Mouse (Mus musculus): ENCODE results near the gene Nipal1. TPM values are rescaled to one million over a fixed set of nuclear protein-coding genes. Genes with fewer than 3 reads are reported as not detected.

Nipal1 gene
- polyA plus RNA-seq, 1 experiment from 2014 or later, result 7.1 TPM

GRCm38 (mm10) chr5:72646131-72646530 is 1.5 kb upstream of the Nipal1 start:
- no peak for DNase-seq
- H3K27me3 ChIP-seq, result peaks cover 34% of the 10 kb centered on the region

GRCm38 (mm10) chr5:72646996-72647395 is 599 bp upstream of the Nipal1 start:
- Histone ChIP-seq H3K27me3 (peaks cover 34% of the 10 kb centered on the region), H3K4me2 (peak overlapping the region; percentile 80), H3K27ac (no peak overlapping the region), H3K9ac (no peak overlapping the region), H3K9me3 (replicated peaks) (no peaks in the 10 kb centered on the region), H3K36me3 (no peaks in the 10 kb centered on the region), H3K4me1 (replicated peaks) (peaks cover 16% of the 10 kb centered on the region), H3K4me3 (replicated peaks) (peak overlapping the region; percentile 59)
- ATAC-seq (ENCODE audit: low read depth) (no peak), DNase-seq (no peak)
- WGBS (ENCODE audit: insufficient replicate concordance), result 28% methylated on average over 10 of the region's 10 CpGs

More at GRCm38 (mm10) chr5:72646131-72646530, 1.5 kb upstream of the Nipal1 start:
- no peak overlapping the region for H3K9ac ChIP-seq
- no peak overlapping the region for H3K4me3 ChIP-seq (replicated peaks)
- no peaks in the 10 kb centered on the region for H3K9me3 ChIP-seq (replicated peaks)
- no peaks in the 10 kb centered on the region for H3K36me3 ChIP-seq
- 31% methylated on average over 10 of the region's 10 CpGs for WGBS (ENCODE audit: insufficient replicate concordance)
- no peak for ATAC-seq (ENCODE audit: low read depth)
- H3K4me2 ChIP-seq, result no peak overlapping the region
- H3K27ac ChIP-seq, result no peak overlapping the region
- peaks cover 16% of the 10 kb centered on the region for H3K4me1 ChIP-seq (replicated peaks)

DNA sequence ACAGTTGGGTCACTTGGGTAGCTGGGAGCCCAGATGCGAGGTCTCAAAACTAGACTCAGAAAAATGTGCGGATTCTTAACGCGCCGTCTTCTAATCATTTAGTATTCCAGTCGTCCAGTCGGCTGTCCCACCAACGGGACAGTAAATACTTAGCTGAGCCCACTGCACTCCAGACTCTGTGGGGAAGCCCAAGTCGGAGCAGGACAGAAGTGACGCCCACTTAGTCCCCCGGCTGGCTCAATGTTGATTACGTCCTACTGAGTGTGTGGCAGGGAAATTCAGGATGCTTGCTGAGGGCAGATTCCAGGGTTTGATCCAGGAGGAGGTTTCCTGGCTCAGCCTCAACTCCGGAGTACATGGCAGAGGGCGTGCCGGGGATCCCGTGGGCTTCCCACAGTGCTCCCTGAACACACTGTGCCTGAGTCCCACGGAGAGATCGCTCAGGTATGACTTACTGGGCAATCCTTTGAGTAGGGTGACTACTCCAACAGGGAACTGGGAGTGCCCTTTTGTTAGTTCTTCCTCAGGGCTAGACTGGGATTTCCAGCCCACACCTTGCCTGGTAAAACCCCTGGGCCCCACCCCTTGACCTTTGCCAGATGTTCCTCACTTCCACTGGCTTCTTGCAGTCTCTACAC is 482 bp downstream of the Nipal1 start:
- Histone ChIP-seq H3K4me3 (replicated peaks) (peak overlapping the region; percentile 59), H3K4me2 (peak overlapping the region; percentile 80), H3K27me3 (peaks cover 34% of the 10 kb centered on the region), H3K36me3 (no peaks in the 10 kb centered on the region), H3K9ac (peak overlapping the region; percentile 50), H3K4me1 (replicated peaks) (peaks cover 16% of the 10 kb centered on the region), H3K9me3 (replicated peaks) (no peaks in the 10 kb centered on the region), H3K27ac (no peak overlapping the region)
- ATAC-seq (ENCODE audit: low read depth), result peak; percentile 60
- DNase-seq, result no peak
- 6% methylated on average over 18 of the region's 18 CpGs for WGBS (ENCODE audit: insufficient replicate concordance)

DNA sequence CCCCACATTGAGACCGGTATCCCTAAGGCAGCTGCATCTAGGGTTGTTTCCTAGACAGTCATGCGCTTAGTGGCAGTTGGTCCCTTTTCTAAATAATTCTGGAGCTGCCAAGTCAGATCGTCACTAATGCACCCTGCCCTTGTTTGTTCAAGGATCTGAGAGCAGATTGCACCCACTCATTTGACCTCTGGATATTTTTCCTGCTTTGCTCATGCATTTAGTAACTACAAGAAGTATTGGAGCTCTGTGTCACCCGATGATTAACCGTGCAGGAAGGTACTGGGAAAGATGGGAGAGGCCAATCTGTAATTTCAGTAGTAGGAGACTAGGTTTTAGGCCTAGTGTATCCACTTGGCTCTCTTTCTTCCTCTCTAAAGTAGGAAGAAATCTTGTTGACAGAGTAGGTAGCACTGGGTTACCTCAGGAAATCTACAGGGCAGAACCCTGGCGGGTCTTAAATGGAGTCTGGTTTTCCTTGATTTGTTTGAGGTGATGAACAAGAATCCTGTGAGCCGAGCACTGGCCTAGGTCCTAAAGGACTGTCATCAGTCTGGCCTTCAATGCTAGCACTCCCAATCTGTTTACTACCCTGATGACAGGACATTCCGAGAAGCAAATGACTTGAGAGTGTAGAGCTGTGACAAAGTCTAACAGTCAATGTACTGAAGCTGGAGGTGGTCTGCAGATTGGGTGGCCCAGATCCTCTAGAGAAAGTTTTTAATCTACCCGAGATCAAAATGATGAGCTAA is 1.6 kb downstream of the Nipal1 start:
- no peak for DNase-seq
- 0 out of 2 replicates have a peak, but pooled peaks have one; percentile 22 for ATAC-seq (ENCODE audit: low read depth)
- no peak overlapping the region for H3K27ac ChIP-seq
- peaks cover 34% of the 10 kb centered on the region for H3K27me3 ChIP-seq
- H3K9me3 ChIP-seq (replicated peaks), result no peaks in the 10 kb centered on the region
- H3K4me1 ChIP-seq (replicated peaks), result peaks cover 16% of the 10 kb centered on the region
- H3K36me3 ChIP-seq, result no peaks in the 10 kb centered on the region
- 64% methylated on average over 9 of the region's 9 CpGs for WGBS (ENCODE audit: insufficient replicate concordance)
- no peak overlapping the region for H3K9ac ChIP-seq
- peak overlapping the region; percentile 80; the same call in 1 of the 2 replicates for H3K4me2 ChIP-seq
- H3K4me3 ChIP-seq (replicated peaks), result no peak overlapping the region

- Histone ChIP-seq H3K27ac (no peak overlapping the region; the same call in 1 of the 2 replicates), H3K4me2 (no peak overlapping the region)
- 58% methylated on average over 10 of the region's 10 CpGs for WGBS (ENCODE audit: insufficient replicate concordance)
Observed at GRCm38 (mm10) chr5:72653068-72653674, 5.6 kb downstream of the Nipal1 start.

DNA sequence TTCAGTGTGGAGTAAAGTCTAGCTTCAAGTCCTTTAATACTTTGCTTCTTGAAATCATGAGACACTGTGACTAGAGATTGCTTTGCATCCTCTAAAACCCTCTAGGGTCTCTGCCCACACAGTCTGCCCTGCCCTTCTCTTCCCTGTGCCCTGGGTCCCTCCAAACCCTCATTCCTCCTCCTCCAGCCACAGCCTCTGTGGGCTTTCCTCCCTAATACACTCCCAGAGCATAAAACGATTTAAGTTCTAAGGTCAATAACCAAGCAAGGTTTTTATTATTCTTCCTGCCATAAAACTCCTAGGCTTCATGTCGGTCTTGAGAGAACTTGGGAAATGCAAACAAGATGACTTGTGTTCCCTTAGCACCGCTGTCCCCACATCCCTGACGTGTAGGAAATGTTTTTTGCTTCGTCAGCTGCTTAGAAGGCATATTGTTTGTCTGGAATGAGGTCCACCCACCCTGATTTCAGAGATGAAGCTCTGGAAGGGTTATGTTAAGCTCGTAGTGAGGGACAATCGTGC is 8.7 kb downstream of the Nipal1 start:
- Histone ChIP-seq H3K27me3 (no peaks in the 10 kb centered on the region), H3K9ac (no peak overlapping the region), H3K4me1 (replicated peaks) (peaks cover 10% of the 10 kb centered on the region), H3K4me2 (no peak overlapping the region), H3K36me3 (no peaks in the 10 kb centered on the region), H3K9me3 (replicated peaks) (no peaks in the 10 kb centered on the region), H3K4me3 (replicated peaks) (no peak overlapping the region), H3K27ac (no peak overlapping the region)
- DNase-seq (no peak), ATAC-seq (ENCODE audit: low read depth) (no peak)
- WGBS (ENCODE audit: insufficient replicate concordance), result 41% methylated on average over 7 of the region's 7 CpGs

More at GRCm38 (mm10) chr5:72653068-72653674, 5.6 kb downstream of the Nipal1 start:
- Histone ChIP-seq H3K9ac (no peak overlapping the region), H3K4me1 (replicated peaks) (peaks cover 5% of the 10 kb centered on the region; the same call in 1 of the 2 replicates), H3K27me3 (peaks cover 16% of the 10 kb centered on the region; the same call in 1 of the 2 replicates), H3K9me3 (replicated peaks) (no peaks in the 10 kb centered on the region), H3K4me3 (replicated peaks) (no peak overlapping the region), H3K36me3 (no peaks in the 10 kb centered on the region)
- DNase-seq (no peak), ATAC-seq (ENCODE audit: low read depth) (peak; percentile 45; the same call in 1 of the 2 replicates)

- Histone ChIP-seq H3K9ac (no peak overlapping the region), H3K4me2 (no peak overlapping the region), H3K36me3 (no peaks in the 10 kb centered on the region), H3K4me1 (replicated peaks) (peaks cover 14% of the 10 kb centered on the region), H3K27me3 (no peaks in the 10 kb centered on the region), H3K9me3 (replicated peaks) (no peaks in the 10 kb centered on the region), H3K4me3 (replicated peaks) (no peak overlapping the region), H3K27ac (no peak overlapping the region)
- WGBS (ENCODE audit: insufficient replicate concordance), result 71% methylated on average over 13 of the region's 13 CpGs
- ATAC-seq (ENCODE audit: low read depth) (no peak), DNase-seq (no peak)
Observed at GRCm38 (mm10) chr5:72658375-72658774, 10.8 kb downstream of the Nipal1 start.

- ATAC-seq (ENCODE audit: low read depth) (peak; percentile 55; the same call in 1 of the 2 replicates), DNase-seq (no peak)
- Histone ChIP-seq H3K27ac (no peak overlapping the region), H3K4me1 (replicated peaks) (peaks cover 21% of the 10 kb centered on the region), H3K36me3 (no peaks in the 10 kb centered on the region), H3K27me3 (no peaks in the 10 kb centered on the region), H3K4me3 (replicated peaks) (no peak overlapping the region), H3K9ac (no peak overlapping the region), H3K9me3 (replicated peaks) (no peaks in the 10 kb centered on the region), H3K4me2 (no peak overlapping the region)
- 41% methylated on average over 6 of the region's 6 CpGs for WGBS (ENCODE audit: insufficient replicate concordance)
Observed at GRCm38 (mm10) chr5:72661051-72661781, 13.6 kb downstream of the Nipal1 start.

- DNase-seq (no peak), ATAC-seq (ENCODE audit: low read depth) (no peak)
- H3K27me3 ChIP-seq, result no peaks in the 10 kb centered on the region
- H3K4me3 ChIP-seq (replicated peaks), result no peak overlapping the region
- H3K9ac ChIP-seq, result no peak overlapping the region
- H3K4me1 ChIP-seq (replicated peaks), result peaks cover 21% of the 10 kb centered on the region
- H3K36me3 ChIP-seq, result no peaks in the 10 kb centered on the region
- H3K27ac ChIP-seq, result no peak overlapping the region
- no peak overlapping the region for H3K4me2 ChIP-seq
- WGBS (ENCODE audit: insufficient replicate concordance), result 76% methylated on average over 5 of the region's 5 CpGs
- no peaks in the 10 kb centered on the region for H3K9me3 ChIP-seq (replicated peaks)
Observed at GRCm38 (mm10) chr5:72664126-72664525, 16.5 kb downstream of the Nipal1 start.

- Histone ChIP-seq H3K4me2 (no peak overlapping the region), H3K9ac (no peak overlapping the region), H3K4me1 (replicated peaks) (peaks cover 21% of the 10 kb centered on the region), H3K4me3 (replicated peaks) (no peak overlapping the region), H3K27me3 (no peaks in the 10 kb centered on the region), H3K9me3 (replicated peaks) (no peaks in the 10 kb centered on the region), H3K27ac (no peak overlapping the region), H3K36me3 (no peaks in the 10 kb centered on the region)
- WGBS (ENCODE audit: insufficient replicate concordance), result 27% methylated on average over 3 of the region's 3 CpGs
- peak; percentile 73 for ATAC-seq (ENCODE audit: low read depth)
- no peak for DNase-seq
Observed at GRCm38 (mm10) chr5:72664854-72665253, 17.3 kb downstream of the Nipal1 start.

- no peak for ATAC-seq (ENCODE audit: low read depth)
- Histone ChIP-seq H3K4me2 (no peak overlapping the region), H3K27ac (no peak overlapping the region), H3K36me3 (no peaks in the 10 kb centered on the region), H3K4me3 (replicated peaks) (no peak overlapping the region), H3K9me3 (replicated peaks) (no peaks in the 10 kb centered on the region), H3K9ac (no peak overlapping the region), H3K4me1 (replicated peaks) (peaks cover 21% of the 10 kb centered on the region), H3K27me3 (no peaks in the 10 kb centered on the region)
- WGBS (ENCODE audit: insufficient replicate concordance), result 22% methylated on average over 5 of the region's 5 CpGs
- no peak for DNase-seq
Observed at GRCm38 (mm10) chr5:72665281-72665680, 17.7 kb downstream of the Nipal1 start.

All from liver, embryonic 13.5 days (tissue).